Mouse (Mus musculus) midbrain, postnatal 0 days (tissue): Measurements from ENCODE around the gene Gm28035. TPM values are rescaled to one million over a fixed set of nuclear protein-coding genes. Genes with fewer than 3 reads are reported as not detected.

ENCODE experiments used
- ATAC-seq: fragments of 200-750 bp; cut with Nextera tagmentation; 2 replicates; pipeline ENCODE4 v1.8.0; 2017; ENCODE audit warnings: moderate number of reproducible peaks, mild to moderate bottlenecking, moderate TSS enrichment, moderate library complexity; ENCODE audit not compliant: low FRiP score
- DNase-seq: peaks from one replicate; pipeline ENCODE4 v3.0.0-alpha.2; 2015; ENCODE audit warnings: low spot score
- H3K27ac ChIP-seq: fragments of 300-500 bp; sonication (generic); 2 replicates; pipeline ENCODE4 v1.5.1; 2014; ENCODE audit warnings: low read depth, mild to moderate bottlenecking, low read length, mixed read lengths
- H3K27me3 ChIP-seq: fragments of 300-500 bp; sonication (generic); 2 replicates; pipeline ENCODE4 v1.6.1; 2014; ENCODE audit warnings: low read length, control low read depth, mixed read lengths; ENCODE audit not compliant: insufficient read depth
- H3K36me3 ChIP-seq: fragments of 300-500 bp; sonication (generic); 2 replicates; pipeline ENCODE4 v1.6.1; 2014; ENCODE audit warnings: low read length, control low read depth, mixed read lengths; ENCODE audit not compliant: insufficient read depth
- H3K4me1 ChIP-seq: fragments of 300-500 bp; sonication (generic); 2 replicates; pipeline ENCODE4 v1.6.1; 2014; ENCODE audit warnings: mild to moderate bottlenecking, control low read depth, antibody characterized with exemption, low read length, mixed read lengths; ENCODE audit not compliant: insufficient read depth
- H3K4me2 ChIP-seq: fragments of 300-500 bp; sonication (generic); 2 replicates; pipeline ENCODE4 v1.6.1; 2014; ENCODE audit warnings: low read depth, mild to moderate bottlenecking, low read length, mixed read lengths; ENCODE audit not compliant: poor library complexity, severe bottlenecking
- H3K4me3 ChIP-seq: fragments of 300-500 bp; sonication (generic); 2 replicates; pipeline ENCODE4 v1.5.1; 2014; ENCODE audit warnings: low read depth, mild to moderate bottlenecking, low read length, moderate library complexity
- H3K9ac ChIP-seq: fragments of 300-500 bp; sonication (generic); replicated peaks from 2 replicates; pipeline ENCODE4 v1.6.1; 2014; ENCODE audit warnings: mild to moderate bottlenecking, low read length, moderate library complexity, mixed read lengths; ENCODE audit not compliant: poor library complexity, severe bottlenecking
- H3K9me3 ChIP-seq: fragments of 300-500 bp; sonication (generic); 2 replicates; pipeline ENCODE4 v1.6.1; 2016; ENCODE audit warnings: low read length, control low read depth
- CTCF ChIP-seq: IDR thresholded peaks from 2 replicates; pipeline ENCODE4 v1.5.1; 2016; ENCODE audit warnings: antibody characterized with exemption, mild to moderate bottlenecking
- WGBS: fragments of 180-500 bp; shearing (Covaris S2); extraction: QIAGEN DNeasy Blood & Tissue Kit; methylation state at CpG from one replicate; pipeline ENCODE4 v1.1.7; 2014; 5-methylcytosine and 5-hydroxymethylcytosine counted together
- polyA plus RNA-seq: library from polyadenylated mRNA; unstranded; fragments of >200 nt; fragmentation: Nextera tagmentation; extraction: Ambion mirVana; gene quantifications from 2 replicates; pipeline ENCODE4 v1.2.1, GENCODE M21; 2015
- total RNA-seq: library from RNA; depleted of rRNA; stranded (reverse); fragments of >200 nt; gene quantifications from 2 replicates; pipeline ENCODE4 v1.2.3, GENCODE M21; 2014

Gm28035 gene
- total and polyA plus RNA-seq, 2 experiments from 2014 or later: 0.11 to 6.0 TPM

GRCm38 (mm10) chr2:30287027-30287373 is 46.6 kb downstream of the Gm28035 start:
- peak; percentile 26 for TF ChIP-seq CTCF
- Histone ChIP-seq H3K27me3 (no peaks in the 10 kb centered on the region), H3K36me3 (0 out of 2 replicates have a peak, but pooled peaks cover 7% of the 10 kb centered on the region), H3K9me3 (no peaks in the 10 kb centered on the region), H3K4me1 (peaks cover 16% of the 10 kb centered on the region), H3K4me3 (peak overlapping the region; percentile 89), H3K4me2 (peak overlapping the region; percentile 97), H3K9ac (peak overlapping the region; percentile 70), H3K27ac (peak overlapping the region; percentile 13)
- peak; percentile 55 for DNase-seq
- 0% methylated on average over 10 of the region's 10 CpGs for WGBS
- ATAC-seq: no peak

GRCm38 (mm10) chr2:30299525-30299924 is 59.2 kb downstream of the Gm28035 start:
- Histone ChIP-seq H3K36me3 (peaks cover 47% of the 10 kb centered on the region), H3K4me2 (no peak overlapping the region), H3K27ac (no peak overlapping the region), H3K27me3 (no peaks in the 10 kb centered on the region), H3K9ac (no peak overlapping the region), H3K9me3 (no peaks in the 10 kb centered on the region), H3K4me3 (no peak overlapping the region), H3K4me1 (no peaks in the 10 kb centered on the region)
- TF ChIP-seq CTCF: peak; percentile 40
- 78% methylated on average over 3 of the region's 3 CpGs for WGBS
- no peak for ATAC-seq
- peak; percentile 15 for DNase-seq

GRCm38 (mm10) chr2:30299966-30300365 is 59.6 kb downstream of the Gm28035 start:
- DNase-seq (no peak), ATAC-seq (no peak)
- no peak for TF ChIP-seq CTCF
- H3K4me2 ChIP-seq: no peak overlapping the region
- no peaks in the 10 kb centered on the region for H3K27me3 ChIP-seq
- no peaks in the 10 kb centered on the region for H3K4me1 ChIP-seq
- H3K36me3 ChIP-seq: peaks cover 50% of the 10 kb centered on the region
- WGBS: 93% methylated on average over 5 of the region's 5 CpGs
- H3K27ac ChIP-seq: no peak overlapping the region
- no peak overlapping the region for H3K4me3 ChIP-seq
- no peaks in the 10 kb centered on the region for H3K9me3 ChIP-seq
- H3K9ac ChIP-seq: no peak overlapping the region

GRCm38 (mm10) chr2:30306087-30306486 is 65.7 kb downstream of the Gm28035 start:
- H3K9ac ChIP-seq: no peak overlapping the region
- WGBS: 97% methylated on average over 7 of the region's 7 CpGs
- DNase-seq (no peak), ATAC-seq (no peak)
- H3K9me3 ChIP-seq: no peaks in the 10 kb centered on the region
- H3K4me3 ChIP-seq: no peak overlapping the region
- H3K4me1 ChIP-seq: no peaks in the 10 kb centered on the region
- no peak overlapping the region for H3K27ac ChIP-seq
- peaks cover 74% of the 10 kb centered on the region for H3K36me3 ChIP-seq
- no peak for TF ChIP-seq CTCF
- H3K4me2 ChIP-seq: no peak overlapping the region
- H3K27me3 ChIP-seq: no peaks in the 10 kb centered on the region

GRCm38 (mm10) chr2:30309351-30309750 is 69.0 kb downstream of the Gm28035 start:
- no peak for DNase-seq
- Histone ChIP-seq H3K4me1 (no peaks in the 10 kb centered on the region), H3K9ac (no peak overlapping the region), H3K4me3 (no peak overlapping the region), H3K36me3 (peaks cover 68% of the 10 kb centered on the region), H3K27ac (no peak overlapping the region), H3K27me3 (no peaks in the 10 kb centered on the region), H3K9me3 (no peaks in the 10 kb centered on the region), H3K4me2 (no peak overlapping the region)
- no peak for ATAC-seq
- 89% methylated on average over 3 of the region's 3 CpGs for WGBS
- no peak for TF ChIP-seq CTCF

- no peak overlapping the region for H3K4me3 ChIP-seq
- H3K4me2 ChIP-seq: no peak overlapping the region
- no peak for ATAC-seq
- no peaks in the 10 kb centered on the region for H3K27me3 ChIP-seq
- no peak overlapping the region for H3K9ac ChIP-seq
- H3K9me3 ChIP-seq: no peaks in the 10 kb centered on the region
- WGBS: 87% methylated on average over 2 of the region's 2 CpGs
- H3K4me1 ChIP-seq: no peaks in the 10 kb centered on the region
- DNase-seq: no peak
- no peak for TF ChIP-seq CTCF
- H3K27ac ChIP-seq: no peak overlapping the region
- peaks cover 64% of the 10 kb centered on the region for H3K36me3 ChIP-seq
Observed at GRCm38 (mm10) chr2:30311481-30311880, 71.1 kb downstream of the Gm28035 start.
